Comparison of ENCODE assay signal across 11 mouse cellular contexts in genomic region chr11:117154088-117154815, GRCm38 (mm10). TPM values are rescaled to one million over a fixed set of nuclear protein-coding genes. Genes with fewer than 3 reads are reported as not detected.
DNase-seq lines count a peak whose midpoint lies in the region; ATAC-seq and TF ChIP-seq lines count a peak whose summit lies in the region.
"Had no signal": no experiment of that assay in that cellular context is flagged by ENCODE, and none has a peak within 500 bp of the region (broad histone marks: within the 10 kb centered on the region; RNA-seq: fewer than 3 reads in every experiment).

No protein-coding gene starts in this region.

- TF ChIP-seq POLR2A in small intestine, adult 2 months (IDR thresholded peaks at IDR 0.05; ENCODE audit: low read depth, low read length), result no peak

- 60% methylated on average over 7 of the region's 7 CpGs for WGBS in forebrain, embryonic 10.5 days
- WGBS in forebrain, embryonic 16.5 days, result 59% methylated on average over 7 of the region's 7 CpGs
- 31% methylated on average over 7 of the region's 7 CpGs for WGBS in heart, postnatal 0 days
- 48% methylated on average over 7 of the region's 7 CpGs for WGBS in small intestine, adult 2 months
- 59% methylated on average over 7 of the region's 7 CpGs for WGBS in forebrain, postnatal 0 days

- no peak overlapping the region for H3K4me3 ChIP-seq in forebrain, embryonic 10.5 days
- no peak overlapping the region for H3K4me3 ChIP-seq in forebrain, embryonic 16.5 days (replicated peaks; ENCODE audit: low read length)
- no peak overlapping the region for H3K4me3 ChIP-seq in heart, postnatal 0 days (ENCODE audit: low read depth, low read length)
- no peak overlapping the region for H3K4me3 ChIP-seq in small intestine, adult 2 months (ENCODE audit: low read depth, low read length)
- H3K4me3 ChIP-seq in forebrain, postnatal 0 days (ENCODE audit: low read depth, low read length), result no peak overlapping the region
- H3K4me3 ChIP-seq: neural tube, embryonic 12.5 days had no signal

- no peak overlapping the region for H3K9ac ChIP-seq in forebrain, embryonic 16.5 days (replicated peaks; ENCODE audit: low read depth, low read length)
- no peak overlapping the region for H3K9ac ChIP-seq in heart, postnatal 0 days (replicated peaks; ENCODE audit: low read depth, low read length)
- no peak overlapping the region for H3K9ac ChIP-seq in forebrain, postnatal 0 days
- H3K9ac ChIP-seq: liver, embryonic 14.5 days; neural tube, embryonic 12.5 days had no signal

- 0 out of 2 replicates have a peak, but pooled peaks cover 8% of the 10 kb centered on the region for H3K27me3 ChIP-seq in forebrain, embryonic 10.5 days (ENCODE audit: poor library complexity, severe bottlenecking)
- H3K27me3 ChIP-seq in forebrain, embryonic 16.5 days (replicated peaks; ENCODE audit: control insufficient read depth, insufficient read depth, low read length), result no peaks in the 10 kb centered on the region
- H3K27me3 ChIP-seq in heart, postnatal 0 days (ENCODE audit: control insufficient read depth, insufficient read depth, low read length), result no peaks in the 10 kb centered on the region
- no peaks in the 10 kb centered on the region for H3K27me3 ChIP-seq in small intestine, adult 2 months (ENCODE audit: control insufficient read depth, insufficient read depth, low read length)
- no peaks in the 10 kb centered on the region for H3K27me3 ChIP-seq in forebrain, postnatal 0 days (ENCODE audit: insufficient read depth, low read length)
- H3K27me3 ChIP-seq: neural tube, embryonic 12.5 days had no signal

- H3K27ac ChIP-seq in forebrain, embryonic 10.5 days, result peak overlapping the region; percentile 68
- no peak overlapping the region for H3K27ac ChIP-seq in forebrain, embryonic 16.5 days (ENCODE audit: low read length)
- no peak overlapping the region for H3K27ac ChIP-seq in heart, postnatal 0 days (ENCODE audit: low read depth)
- peak overlapping the region; percentile 62 for H3K27ac ChIP-seq in small intestine, adult 2 months (ENCODE audit: insufficient read depth, low read depth, low read length)
- no peak overlapping the region for H3K27ac ChIP-seq in forebrain, postnatal 0 days (ENCODE audit: low read depth, low read length)
- H3K27ac ChIP-seq: liver, embryonic 14.5 days; neural tube, embryonic 12.5 days had no signal

- no peak for TF ChIP-seq EP300 in heart, postnatal 0 days (IDR thresholded peaks at IDR 0.05; ENCODE audit: low read depth)

- no peak for DNase-seq in forebrain, embryonic 10.5 days (ENCODE audit: extremely low spot score, low spot score)
- peak; percentile 38 for DNase-seq in lung, postnatal 10 days
- DNase-seq in lung, postnatal 4 days, result no peak
- peak; percentile 51 for DNase-seq in heart, postnatal 0 days (ENCODE audit: low spot score)
- no peak for DNase-seq in forebrain, postnatal 0 days
- DNase-seq: cerebellum, postnatal 36 days had no signal

- peaks cover 87% of the 10 kb centered on the region for H3K36me3 ChIP-seq in forebrain, embryonic 10.5 days (replicated peaks)
- H3K36me3 ChIP-seq in forebrain, embryonic 16.5 days (ENCODE audit: control insufficient read depth, insufficient read depth), result peaks cover 35% of the 10 kb centered on the region
- H3K36me3 ChIP-seq in heart, postnatal 0 days (replicated peaks; ENCODE audit: control insufficient read depth, insufficient read depth, low read length), result peaks cover 90% of the 10 kb centered on the region
- peaks cover 73% of the 10 kb centered on the region for H3K36me3 ChIP-seq in small intestine, adult 2 months (ENCODE audit: control insufficient read depth, insufficient read depth, low read length)
- H3K36me3 ChIP-seq in forebrain, postnatal 0 days (ENCODE audit: insufficient read depth), result peaks cover 86% of the 10 kb centered on the region

- H3K4me2 ChIP-seq in forebrain, embryonic 16.5 days (ENCODE audit: low read length), result no peak overlapping the region
- H3K4me2 ChIP-seq in heart, postnatal 0 days (ENCODE audit: low read depth, low read length), result no peak overlapping the region
- H3K4me2 ChIP-seq in forebrain, postnatal 0 days (ENCODE audit: low read depth), result no peak overlapping the region
- H3K4me2 ChIP-seq: neural tube, embryonic 12.5 days had no signal

- peaks cover 46% of the 10 kb centered on the region for H3K4me1 ChIP-seq in forebrain, embryonic 10.5 days
- H3K4me1 ChIP-seq in forebrain, embryonic 16.5 days (replicated peaks; ENCODE audit: control insufficient read depth, insufficient read depth, low read length), result peaks cover 16% of the 10 kb centered on the region
- H3K4me1 ChIP-seq in heart, postnatal 0 days (ENCODE audit: control insufficient read depth, insufficient read depth), result 0 out of 2 replicates have a peak, but pooled peaks cover 6% of the 10 kb centered on the region
- H3K4me1 ChIP-seq in small intestine, adult 2 months (ENCODE audit: control insufficient read depth, insufficient read depth, insufficient read length, low read length), result peaks cover 17% of the 10 kb centered on the region
- H3K4me1 ChIP-seq in forebrain, postnatal 0 days (ENCODE audit: insufficient read depth), result peaks cover 4% of the 10 kb centered on the region; the same call in 1 of the 2 replicates

- TF ChIP-seq CTCF in heart, postnatal 0 days (IDR thresholded peaks at IDR 0.05; ENCODE audit: low read depth), result peak; percentile 46
- TF ChIP-seq CTCF in small intestine, adult 2 months (IDR thresholded peaks at IDR 0.05; ENCODE audit: extremely low read depth, insufficient read length, insufficient replicate concordance, low read depth, low read length), result peak; percentile 35; the same call in 1 of the 2 replicates
- TF ChIP-seq CTCF in forebrain, postnatal 0 days (IDR thresholded peaks at IDR 0.05; ENCODE audit: low read depth), result no peak

- no peak for ATAC-seq in forebrain, embryonic 16.5 days
- ATAC-seq in heart, postnatal 0 days (ENCODE audit: insufficient read depth, low read depth), result peak; percentile 60
- no peak for ATAC-seq in forebrain, postnatal 0 days
- no peak for ATAC-seq in erythroid progenitor cell, adult 5-6 weeks (replicated peaks; ENCODE audit: low FRiP score, poor library complexity, severe bottlenecking)

- no peaks in the 10 kb centered on the region for H3K9me3 ChIP-seq in forebrain, embryonic 10.5 days
- H3K9me3 ChIP-seq in forebrain, embryonic 16.5 days (ENCODE audit: control insufficient read depth, low read length), result no peaks in the 10 kb centered on the region
- H3K9me3 ChIP-seq in heart, postnatal 0 days (replicated peaks; ENCODE audit: control insufficient read depth, low read length), result no peaks in the 10 kb centered on the region
- H3K9me3 ChIP-seq in forebrain, postnatal 0 days (ENCODE audit: low read length), result no peaks in the 10 kb centered on the region
- H3K9me3 ChIP-seq: neural tube, embryonic 12.5 days had no signal

RNA-seq across cellular contexts. Expression of gene Sec14l1, which starts 39.3 kb away (rescaled TPM):
- polyA plus RNA-seq in forebrain, embryonic 10.5 days (2016; fragmentation: Nextera tagmentation; extraction: Ambion mirVana), result 44.3 and 46.7 TPM in 2 replicates
- polyA plus RNA-seq in forebrain, embryonic 16.5 days (2015; fragmentation: Nextera tagmentation; extraction: Ambion mirVana), result 76.9 and 83.7 TPM in 2 replicates
- total RNA-seq in heart, postnatal 0 days (2014; rRNA removed; ENCODE audit: low replicate concordance), result 62.1 and 71.6 TPM in 2 replicates
- 36.4 and 38.0 TPM in 2 replicates for polyA plus RNA-seq in heart, postnatal 0 days (2015; fragmentation: Nextera tagmentation; extraction: Ambion mirVana)
- 32.6 and 49.2 TPM in 2 replicates for polyA plus RNA-seq in small intestine, adult 2 months (2012; rRNA removed)
- total RNA-seq in forebrain, postnatal 0 days (2014; rRNA removed), result 81.3 and 82.9 TPM in 2 replicates
- 62.1 and 65.1 TPM in 2 replicates for polyA plus RNA-seq in forebrain, postnatal 0 days (2015; fragmentation: Nextera tagmentation; extraction: Ambion mirVana)
- total RNA-seq in erythroid progenitor cell, adult 5-6 weeks (2015; ENCODE audit: low replicate concordance), result 27.4 and 32.3 TPM in 2 replicates
- 41.3 and 44.3 TPM in 2 replicates for total RNA-seq in erythroid progenitor cell, adult 5-6 weeks (2017; ENCODE audit: low replicate concordance)

RNA-seq across cellular contexts. Expression of gene Sept9, which starts 45.2 kb away (rescaled TPM):
- 206 and 211 TPM in 2 replicates for polyA plus RNA-seq in forebrain, embryonic 10.5 days (2016; fragmentation: Nextera tagmentation; extraction: Ambion mirVana)
- 120 and 128 TPM in 2 replicates for polyA plus RNA-seq in forebrain, embryonic 16.5 days (2015; fragmentation: Nextera tagmentation; extraction: Ambion mirVana)
- 57.8 and 64.2 TPM in 2 replicates for total RNA-seq in heart, postnatal 0 days (2014; rRNA removed; ENCODE audit: low replicate concordance)
- 30.5 and 31.6 TPM in 2 replicates for polyA plus RNA-seq in heart, postnatal 0 days (2015; fragmentation: Nextera tagmentation; extraction: Ambion mirVana)
- polyA plus RNA-seq in small intestine, adult 2 months (2012; rRNA removed), result 17.0 and 31.0 TPM in 2 replicates
- total RNA-seq in forebrain, postnatal 0 days (2014; rRNA removed), result 99.3 and 112 TPM in 2 replicates
- 99.7 and 112 TPM in 2 replicates for polyA plus RNA-seq in forebrain, postnatal 0 days (2015; fragmentation: Nextera tagmentation; extraction: Ambion mirVana)
- total RNA-seq in erythroid progenitor cell, adult 5-6 weeks (2015; ENCODE audit: low replicate concordance), result 15.1 and 20.5 TPM in 2 replicates
- 16.0 and 18.6 TPM in 2 replicates for total RNA-seq in erythroid progenitor cell, adult 5-6 weeks (2017; ENCODE audit: low replicate concordance)

Comparison
In these comparisons a context has a peak if more than half of its experiments do, and no peak if none do; other contexts are left out.
1. DNase-seq: peak in lung, postnatal 10 days (single experiment) and heart, postnatal 0 days (single experiment); none in forebrain, embryonic 10.5 days (single experiment), lung, postnatal 4 days (0 of 2) and forebrain, postnatal 0 days (single experiment).
2. H3K27ac ChIP-seq: peak in forebrain, embryonic 10.5 days (single experiment) and small intestine, adult 2 months (single experiment); none in forebrain, embryonic 16.5 days (single experiment), heart, postnatal 0 days (single experiment) and forebrain, postnatal 0 days (single experiment).